Mouse (Mus musculus) cerebral cortex, adult 2 months (tissue): ENCODE measurements around the gene Fmnl3.

Experiments
- WGBS: fragments of 180-500 bp; shearing (Covaris S2); methylation state at CpG from one replicate; pipeline ENCODE4 v1.1.7; 2018; 5-methylcytosine and 5-hydroxymethylcytosine counted together

Gene Fmnl3

GRCm38 (mm10) chr15:99342194-99342981 lies 27.9 kb downstream of the Fmnl3 start:
- WGBS = 66% methylated on average over 9 of the region's 9 CpGs

GRCm38 (mm10) chr15:99341102-99341501 lies 29.2 kb downstream of the Fmnl3 start:
- 81% methylated on average over 3 of the region's 3 CpGs for WGBS

DNA sequence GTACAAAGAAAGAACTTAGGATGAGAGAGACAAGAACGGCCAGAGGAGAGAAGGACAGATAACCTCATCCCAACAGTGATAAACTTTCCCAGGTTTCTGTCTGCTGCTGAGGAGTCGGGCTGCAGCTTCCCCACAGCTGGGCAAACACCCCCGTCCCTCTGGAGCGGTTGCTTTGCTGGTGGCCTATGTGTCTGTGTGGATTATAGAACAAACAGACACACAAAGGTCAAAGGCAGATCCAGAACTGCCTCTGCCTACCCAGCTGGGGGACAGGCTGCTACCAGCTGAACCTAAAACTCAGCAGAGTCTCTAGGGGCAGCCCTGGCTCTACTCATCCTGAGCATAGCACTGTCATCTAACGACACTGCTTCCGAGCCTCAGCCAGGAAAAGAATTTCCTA lies 30.6 kb downstream of the Fmnl3 start:
- 62% methylated on average over 6 of the region's 6 CpGs for WGBS

GRCm38 (mm10) chr15:99338916-99339315 lies 31.4 kb downstream of the Fmnl3 start:
- 94% methylated on average over 2 of the region's 2 CpGs for WGBS

GRCm38 (mm10) chr15:99335801-99336320 lies 34.4 kb downstream of the Fmnl3 start:
- WGBS = 78% methylated on average over 8 of the region's 8 CpGs

DNA sequence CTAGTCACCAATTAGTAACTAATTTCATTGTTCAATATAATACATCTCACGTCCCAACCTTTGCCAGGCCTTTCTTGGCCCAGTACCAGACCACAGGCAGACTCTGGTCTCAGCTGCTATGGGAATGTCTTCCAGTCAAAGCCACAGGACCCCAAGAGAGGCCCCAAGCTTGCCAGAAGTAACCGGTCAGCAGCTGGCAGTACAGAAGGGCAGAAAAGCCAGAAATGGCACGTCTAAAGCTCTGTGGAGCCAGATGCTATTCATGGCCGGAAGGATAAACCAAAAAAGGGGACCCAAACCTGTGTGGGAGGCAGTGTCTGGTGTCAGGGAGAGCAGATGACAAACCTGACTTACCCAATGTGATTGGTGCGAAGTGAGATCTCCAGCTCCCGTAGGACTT lies 35.8 kb downstream of the Fmnl3 start:
- WGBS = 57% methylated on average over 6 of the region's 6 CpGs

GRCm38 (mm10) chr15:99333676-99334065 lies 36.6 kb downstream of the Fmnl3 start:
- WGBS = 81% methylated on average over 3 of the region's 3 CpGs

DNA sequence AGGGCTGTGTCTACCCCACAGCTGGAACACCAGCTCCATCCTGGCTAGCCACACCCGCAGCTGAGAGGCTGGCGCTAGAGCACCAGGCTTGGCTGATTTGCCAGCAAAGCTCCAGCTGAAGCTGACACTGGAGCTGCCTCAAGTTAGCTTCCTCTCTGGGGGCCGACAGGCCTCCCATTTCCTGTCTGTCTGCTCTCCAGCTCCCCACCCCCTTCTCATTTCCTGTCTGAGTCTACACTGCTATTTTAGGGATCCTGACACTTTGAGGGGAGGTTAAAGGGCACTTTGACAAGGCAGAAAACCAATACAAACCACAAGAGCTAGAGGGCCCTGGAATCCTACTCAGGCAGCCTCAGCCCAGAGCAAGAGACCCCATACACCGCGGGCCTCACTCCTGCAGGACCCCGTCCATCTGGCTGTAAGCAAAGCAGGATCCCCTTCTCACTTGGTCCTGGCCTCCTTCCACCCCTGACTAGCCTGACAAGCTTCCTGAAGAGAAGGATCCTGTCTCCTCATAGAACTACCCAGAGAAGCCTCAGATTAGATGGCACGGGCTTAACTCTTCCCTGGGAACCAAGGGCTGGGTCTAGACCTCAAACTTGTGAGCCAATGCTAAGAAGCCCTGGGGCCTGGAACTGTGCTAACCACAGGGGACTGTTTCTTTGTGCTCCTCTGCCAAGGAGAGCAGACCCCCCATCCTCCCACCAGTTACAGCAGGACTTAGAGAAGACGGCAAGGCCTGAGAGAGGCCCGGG lies 37.2 kb downstream of the Fmnl3 start:
- WGBS = 55% methylated on average over 9 of the region's 9 CpGs

GRCm38 (mm10) chr15:99331341-99331740 lies 38.9 kb downstream of the Fmnl3 start:
- 85% methylated on average over 5 of the region's 5 CpGs for WGBS

DNA sequence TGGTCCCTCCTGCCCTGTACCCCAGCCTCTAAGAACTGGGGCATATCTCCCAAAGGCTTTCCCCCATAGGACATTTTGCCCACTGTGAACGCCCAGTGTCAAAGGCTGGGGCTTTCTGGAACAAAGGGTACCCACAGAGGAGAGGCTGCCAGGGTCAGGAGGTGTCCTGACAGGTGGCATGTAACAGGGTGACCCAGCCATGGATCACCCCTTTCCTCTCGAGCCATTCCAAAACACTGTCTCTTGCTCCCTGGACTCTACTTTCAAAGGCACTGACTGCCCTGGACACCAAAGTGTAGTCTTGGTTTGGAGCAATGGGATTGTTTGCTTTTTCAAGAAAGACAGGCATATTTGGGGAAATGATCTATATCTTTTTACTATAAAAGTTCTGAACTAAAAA lies 40.0 kb downstream of the Fmnl3 start:
- 77% methylated on average over 2 of the region's 2 CpGs for WGBS

GRCm38 (mm10) chr15:99328011-99328410 lies 42.3 kb downstream of the Fmnl3 start:
- 98% methylated on average over 5 of the region's 5 CpGs for WGBS

DNA sequence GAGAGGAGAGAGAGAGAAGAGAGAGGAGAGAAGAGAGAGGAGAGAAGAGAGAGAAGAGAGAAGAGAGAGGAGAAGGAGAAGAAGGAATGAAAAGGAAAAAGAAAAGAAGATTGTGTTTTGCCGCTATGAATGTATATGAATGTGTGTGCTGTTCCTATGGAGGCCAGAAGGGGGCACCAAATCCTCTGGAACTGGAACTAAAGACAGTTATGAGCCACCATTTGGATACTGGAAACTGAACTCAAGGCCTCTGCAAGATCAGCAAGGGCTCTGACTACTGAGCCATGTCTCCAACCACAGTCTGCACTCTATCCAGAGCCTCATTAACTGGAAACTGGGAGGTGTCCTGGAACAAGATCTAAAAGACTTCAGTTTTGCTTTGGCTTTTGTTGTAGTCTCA lies 43.3 kb downstream of the Fmnl3 start:
- 81% methylated on average over 1 of the region's 1 CpGs for WGBS

DNA sequence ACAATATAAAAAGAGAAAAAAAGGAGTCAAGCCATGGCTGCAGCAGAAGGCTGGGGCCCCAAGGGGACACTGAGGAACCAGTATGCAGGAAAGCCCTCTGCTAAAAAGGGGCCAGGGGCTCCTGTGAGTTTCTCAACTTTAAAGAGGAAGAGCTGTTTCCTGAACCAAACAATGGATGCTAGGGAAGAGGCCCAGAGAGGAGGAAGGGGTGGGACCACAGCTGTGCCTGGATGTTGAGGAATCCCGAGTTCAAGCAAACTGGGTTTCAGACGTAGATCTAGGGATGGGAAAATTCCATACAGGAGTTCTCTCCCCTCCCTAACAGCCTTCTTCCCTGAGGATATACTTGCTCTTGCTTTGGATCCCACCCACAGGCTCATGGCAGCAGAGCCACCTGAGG lies 43.9 kb downstream of the Fmnl3 start:
- 62% methylated on average over 2 of the region's 2 CpGs for WGBS

DNA sequence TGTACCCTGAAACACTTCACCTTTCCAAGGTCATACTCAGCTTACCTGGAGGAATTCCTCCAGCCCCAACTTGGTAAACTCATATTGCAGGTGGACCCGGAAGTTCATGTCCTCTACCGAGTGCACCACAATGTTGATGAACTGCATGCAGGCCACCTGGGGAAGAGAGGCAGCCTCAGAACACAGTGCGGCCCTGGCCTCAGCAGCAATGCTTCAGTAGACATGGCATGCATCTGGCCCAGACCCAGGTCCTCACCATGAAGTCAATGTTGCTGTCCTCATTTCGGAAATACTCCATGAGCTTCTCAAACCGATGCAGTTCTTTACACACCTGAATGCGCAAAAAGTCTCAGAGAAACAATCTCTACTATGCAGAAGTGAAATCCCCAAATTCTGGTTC lies 44.7 kb downstream of the Fmnl3 start:
- 92% methylated on average over 6 of the region's 6 CpGs for WGBS

DNA sequence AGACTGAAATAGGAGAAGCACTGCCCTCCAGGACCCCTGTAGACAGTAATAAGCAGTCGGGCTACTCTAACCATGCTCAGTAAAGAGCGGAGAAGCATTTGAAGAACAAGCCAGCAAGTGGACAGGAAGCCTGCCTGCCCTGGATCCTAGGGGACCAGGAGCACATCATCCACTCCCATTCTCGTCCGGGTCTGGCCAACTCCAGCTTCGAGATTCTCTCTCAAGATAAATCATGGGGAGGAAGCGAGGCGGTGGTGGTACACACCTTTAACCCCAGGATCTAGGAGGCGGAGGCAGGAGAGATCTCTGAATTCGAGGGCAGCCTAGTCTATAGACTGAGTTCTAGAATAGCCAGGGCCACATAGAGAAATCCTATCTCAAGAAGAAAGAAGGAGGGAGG lies 46.1 kb downstream of the Fmnl3 start:
- 87% methylated on average over 9 of the region's 9 CpGs for WGBS

DNA sequence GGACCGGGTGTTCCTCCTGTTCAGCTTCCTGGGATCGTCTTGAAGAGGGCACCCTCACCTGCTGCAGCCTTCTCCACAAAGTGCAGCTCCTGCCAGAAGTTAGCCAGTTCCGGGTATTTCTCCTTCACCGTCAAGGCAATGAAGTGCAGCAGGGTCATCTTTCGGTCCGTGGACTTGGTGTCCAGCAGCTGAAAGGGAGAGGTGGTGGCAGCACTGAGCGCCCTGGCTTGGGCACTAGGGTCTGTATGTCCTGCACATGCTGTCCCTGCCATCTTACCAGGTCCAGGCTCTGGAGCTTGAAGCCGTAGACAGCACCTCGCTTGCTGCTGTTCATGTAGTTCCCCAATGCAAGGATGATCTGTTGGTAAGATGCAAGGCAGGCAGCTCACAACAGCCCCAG lies 49.3 kb downstream of the Fmnl3 start:
- whole genome bisulfite sequencing = 84% methylated on average over 9 of the region's 9 CpGs

DNA sequence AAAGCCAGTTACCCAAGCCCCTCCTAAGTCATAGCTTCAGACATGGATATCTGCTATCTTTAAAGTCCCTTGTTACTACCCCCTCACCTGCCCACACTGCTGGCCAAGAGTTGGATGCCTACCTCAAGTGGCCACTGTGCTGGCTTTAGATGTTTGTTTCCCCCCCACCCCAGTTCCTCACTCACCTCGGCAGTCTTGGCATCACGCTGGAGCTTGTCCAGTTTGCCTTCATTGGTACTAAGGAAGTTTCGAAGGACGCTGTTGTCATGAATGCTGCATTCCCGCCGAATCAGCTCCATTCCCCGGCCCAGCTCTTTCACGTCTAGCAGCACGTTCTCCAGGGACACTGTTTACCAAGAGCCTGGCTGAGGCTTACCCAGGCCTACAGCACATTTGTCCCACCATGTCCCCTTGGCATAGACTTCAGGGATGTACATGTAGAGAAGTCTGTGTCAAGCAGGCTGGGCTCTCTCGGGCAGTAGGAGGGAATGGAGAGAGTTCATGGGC lies 50.1 kb downstream of the Fmnl3 start:
- 65% methylated on average over 10 of the region's 10 CpGs for WGBS

- 45% methylated on average over 3 of the region's 3 CpGs for WGBS
Observed at GRCm38 (mm10) chr15:99319411-99319871, 50.8 kb downstream of the Fmnl3 start.

DNA sequence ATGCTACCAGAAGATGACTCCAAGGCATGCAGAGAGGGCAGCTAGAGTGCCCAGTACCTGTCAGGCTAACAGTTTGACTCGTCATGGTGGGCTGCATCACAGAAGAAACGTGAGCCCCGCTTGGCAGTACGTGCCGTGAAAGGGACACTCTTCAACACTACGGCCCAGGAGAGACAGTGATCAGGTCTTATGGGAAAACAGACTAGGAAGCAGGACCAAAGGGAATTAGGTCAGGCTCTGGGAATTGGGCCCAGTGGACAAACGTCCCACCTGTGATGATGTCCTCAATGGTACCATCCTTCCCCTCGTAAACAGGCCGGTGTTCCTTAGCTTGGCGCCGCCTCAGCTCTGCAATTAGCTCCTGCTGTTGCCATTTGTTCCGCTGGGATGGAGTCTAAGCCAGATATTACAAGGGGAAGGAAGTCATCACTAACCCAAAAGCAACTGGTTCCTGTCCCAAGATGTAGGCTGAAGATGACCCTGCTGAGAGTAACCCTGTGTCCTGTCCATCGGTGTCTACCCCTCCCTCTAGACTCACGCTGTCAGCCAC lies 51.3 kb downstream of the Fmnl3 start:
- 72% methylated on average over 14 of the region's 14 CpGs for WGBS

- 78% methylated on average over 6 of the region's 6 CpGs for WGBS
Observed at GRCm38 (mm10) chr15:99318071-99318470, 52.2 kb downstream of the Fmnl3 start.

- 49% methylated on average over 2 of the region's 2 CpGs for WGBS
Observed at GRCm38 (mm10) chr15:99317267-99317651, 53.0 kb downstream of the Fmnl3 start.
